Mouse (Mus musculus) MEL (cell line): ENCODE data around the gene Gm9376.

ENCODE experiments used
- CTCF ChIP-seq, 3 experiments: IDR thresholded peaks in 2 of 3; conservative IDR thresholded peaks in 1 of 3; 2 replicates each; pipeline ENCODE4 v1.5.1; 2011 to 2012; ENCODE audit warnings: low read length in 3 of 3, low read depth in 2 of 3, mild to moderate bottlenecking in 2 of 3, improper control_type of control experiment in 1 of 3, inconsistent platforms in 1 of 3, mixed read lengths in 1 of 3, moderate library complexity in 1 of 3; ENCODE audit not compliant: control insufficient read depth in 1 of 3, insufficient read depth in 1 of 3, poor library complexity in 1 of 3, severe bottlenecking in 1 of 3
- EP300 ChIP-seq, 2 experiments: IDR thresholded peaks; 2 replicates each; pipeline ENCODE4 v1.6.1; 2011; ENCODE audit warnings: improper control_type of control experiment in 2 of 2, low read length in 2 of 2, low read depth in 1 of 2, mild to moderate bottlenecking in 1 of 2
- ETS1 ChIP-seq: IDR thresholded peaks from 2 replicates; pipeline ENCODE4 v1.6.1; 2012; ENCODE audit warnings: low read depth, mild to moderate bottlenecking, inconsistent platforms, low read length, improper control_type of control experiment, moderate library complexity
- GATA1 ChIP-seq: IDR thresholded peaks from 2 replicates; pipeline ENCODE4 v1.6.1; 2011; ENCODE audit warnings: low read depth, low read length, improper control_type of control experiment
- HCFC1 ChIP-seq: IDR thresholded peaks from 2 replicates; pipeline ENCODE4 v1.6.1; 2012; ENCODE audit warnings: low read depth, mild to moderate bottlenecking, inconsistent platforms, low read length, improper control_type of control experiment, moderate library complexity
- KAT2A ChIP-seq: conservative IDR thresholded peaks from 2 replicates; pipeline ENCODE4 v1.6.1; 2012; ENCODE audit warnings: low read depth, low read length, improper control_type of control experiment, inconsistent platforms
- MXI1 ChIP-seq: IDR thresholded peaks from 2 replicates; pipeline ENCODE4 v1.6.1; 2011; ENCODE audit warnings: mild to moderate bottlenecking, low read depth, low read length, improper control_type of control experiment
- NRF1 ChIP-seq: IDR thresholded peaks from 2 replicates; pipeline ENCODE4 v1.6.1; 2014; ENCODE audit warnings: low read depth, mild to moderate bottlenecking, inconsistent platforms, low read length, improper control_type of control experiment, moderate library complexity; ENCODE audit not compliant: poor library complexity, insufficient read depth, severe bottlenecking
- POLR2A ChIP-seq, 2 experiments: IDR thresholded peaks; 2 replicates each; pipeline ENCODE4 v1.6.1; 2011 to 2012; ENCODE audit warnings: low read length in 2 of 2, mild to moderate bottlenecking in 2 of 2, control low read depth in 1 of 2, improper control_type of control experiment in 1 of 2, low read depth in 1 of 2, moderate library complexity in 1 of 2; ENCODE audit not compliant: control insufficient read depth in 1 of 2, insufficient read depth in 1 of 2, poor library complexity in 1 of 2
- POLR2AphosphoS2 ChIP-seq: IDR thresholded peaks from 2 replicates; pipeline ENCODE4 v1.6.1; 2011; ENCODE audit warnings: low read length, improper control_type of control experiment
- TCF12 ChIP-seq: IDR thresholded peaks from 2 replicates; pipeline ENCODE4 v1.6.1; 2014; ENCODE audit warnings: low read depth, mild to moderate bottlenecking, inconsistent platforms, low read length, improper control_type of control experiment, moderate library complexity
- ZKSCAN1 ChIP-seq: IDR thresholded peaks from 2 replicates; pipeline ENCODE4 v1.6.1; 2012; ENCODE audit warnings: low read depth, mild to moderate bottlenecking, inconsistent platforms, low read length, improper control_type of control experiment, moderate library complexity

- TF ChIP-seq CTCF (IDR thresholded peaks at IDR 0.05 in 2 of 3, conservative IDR thresholded peaks at IDR 0.05 in 1 of 3; ENCODE audit: control insufficient read depth in 1 of 3, insufficient read depth in 1 of 3, low read depth in 2 of 3, low read length in 3 of 3, poor library complexity in 1 of 3, severe bottlenecking in 1 of 3) (no peak), TCF12 (no peak), EP300 (IDR thresholded peaks at IDR 0.05; ENCODE audit: low read depth in 1 of 2, low read length in 2 of 2) (no peak), MXI1 (no peak), KAT2A (no peak), POLR2A (IDR thresholded peaks at IDR 0.05; ENCODE audit: control insufficient read depth in 1 of 2, insufficient read depth in 1 of 2, low read depth in 1 of 2, low read length in 2 of 2, poor library complexity in 1 of 2) (no peak), NRF1 (no peak), HCFC1 (no peak), GATA1 (no peak), ZKSCAN1 (no peak), POLR2AphosphoS2 (no peak), ETS1 (no peak)
Measured at GRCm38 (mm10) chr14:118226471-118227155, 40.1 kb upstream of the Gm9376 start.
